Mouse (Mus musculus): Measurements from ENCODE around the gene Dcaf5.

DNA sequence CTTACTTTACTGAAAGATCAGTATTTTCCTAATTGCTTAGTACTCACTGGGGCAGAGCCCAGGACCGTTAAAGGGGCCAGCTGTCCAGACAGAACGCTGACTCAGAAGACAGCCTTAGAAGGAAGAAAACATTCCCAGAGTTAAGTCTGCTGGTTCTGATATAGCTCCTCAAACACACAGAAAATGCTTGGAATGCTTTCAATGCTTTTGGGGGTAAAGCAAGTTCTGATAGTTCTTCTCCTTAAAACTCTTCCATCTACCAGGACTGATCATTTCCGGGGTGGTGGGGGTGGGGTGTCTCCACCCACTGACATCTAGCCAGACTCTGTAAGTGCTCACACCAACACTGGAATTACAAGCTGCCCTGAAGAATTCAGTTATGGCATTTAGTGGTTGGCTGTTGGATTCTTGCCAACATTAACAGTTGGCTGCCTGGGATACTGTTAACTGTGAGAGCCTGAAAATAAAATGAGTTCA, 70.4 kb downstream of the Dcaf5 start:
- TF ChIP-seq EP300 (IDR thresholded peaks at IDR 0.05; ENCODE audit: insufficient read depth, low read depth, low read length) (no peak), POLR2A (IDR thresholded peaks at IDR 0.05; ENCODE audit: insufficient read depth, low read depth, low read length) (no peak), CTCF (IDR thresholded peaks at IDR 0.05) (no peak)
